In genomic region chr9:120049407-120049806, GRCm38 (mm10) we compare ENCODE assay signal across 23 mouse cellular contexts. TPM values are rescaled to one million over a fixed set of nuclear protein-coding genes. Genes with fewer than 3 reads are reported as not detected.
DNase-seq lines count a peak whose midpoint lies in the region; ATAC-seq and TF ChIP-seq lines count a peak whose summit lies in the region.
"Had no signal": no experiment of that assay in that cellular context is flagged by ENCODE, and none has a peak within 500 bp of the region (broad histone marks: within the 10 kb centered on the region; RNA-seq: fewer than 3 reads in every experiment).

No protein-coding gene starts in this region.

- CTCF ChIA-PET in Patski (lab: Charles Lee), result interaction anchor here (2.7 kb wide), 1 partner anchor 24 kb away, joined by 8 read pairs; no protein-coding TSS in a partner anchor

- no peak for TF ChIP-seq CTCF in Patski (IDR thresholded peaks at IDR 0.05)

- H3K36me3 ChIP-seq in embryonic facial prominence, embryonic 10.5 days (replicated peaks), result no peaks in the 10 kb centered on the region
- H3K36me3 ChIP-seq: liver, embryonic 15.5 days; midbrain, embryonic 12.5 days had no signal

- WGBS in embryonic facial prominence, embryonic 10.5 days, result 84% methylated on average over 3 of the region's 3 CpGs

- H3K27ac ChIP-seq in embryonic facial prominence, embryonic 10.5 days (replicated peaks), result no peak overlapping the region
- H3K27ac ChIP-seq: liver, embryonic 15.5 days; midbrain, embryonic 12.5 days had no signal

- POLR2A ChIA-PET in Patski (lab: Charles Lee), result interaction anchor here (0.6 kb wide), 1 partner anchor 57 kb away, joined by 4 read pairs; no protein-coding TSS in a partner anchor

- H3K9me3 ChIP-seq in embryonic facial prominence, embryonic 10.5 days, result no peaks in the 10 kb centered on the region
- H3K9me3 ChIP-seq: liver, embryonic 15.5 days; midbrain, embryonic 12.5 days had no signal

- peak; percentile 76 for DNase-seq in adrenal gland, adult 2 months
- DNase-seq in adrenal gland, postnatal 25 days, result no peak
- DNase-seq in 3134 (ENCODE audit: extremely low read depth, insufficient read length, low spot score) (peak; percentile 46), Patski (ENCODE audit: low read depth, low spot score) (peak; percentile 15), MN1 (ENCODE audit: low spot score) (no peak)
- DNase-seq in fibroblast of lung, adult 2 months (ENCODE audit: low read depth), result peak; percentile 67
- DNase-seq in urinary bladder, postnatal 4 days (ENCODE audit: low spot score in 2 of 2), result no peak
- no peak for DNase-seq in embryonic facial prominence, embryonic 10.5 days (ENCODE audit: low spot score)
- DNase-seq: B cell, adult 2 months; cerebellum, postnatal 14 days; forebrain, postnatal 0 days; heart, postnatal 36 days; kidney, adult 8-10 months; kidney, postnatal 25 days; thymus, postnatal 36 days had no signal

- in situ Hi-C loops in Patski (cut with MboI; ENCODE audit: low pct_unique_long_range_greater_than_20kb), result no loop called here

- no peak overlapping the region for H3K4me3 ChIP-seq in embryonic facial prominence, embryonic 10.5 days
- H3K4me3 ChIP-seq: liver, embryonic 15.5 days; midbrain, embryonic 12.5 days had no signal

- ATAC-seq in Patski, result no peak
- ATAC-seq: forebrain, postnatal 0 days; inflammation-experienced regulatory T-cells, adult 6 months had no signal

- no peaks in the 10 kb centered on the region for H3K27me3 ChIP-seq in Patski
- H3K27me3 ChIP-seq in embryonic facial prominence, embryonic 10.5 days (replicated peaks; ENCODE audit: low read depth, poor library complexity, severe bottlenecking), result no peaks in the 10 kb centered on the region
- H3K27me3 ChIP-seq: liver, embryonic 15.5 days; midbrain, embryonic 12.5 days had no signal

- no peaks in the 10 kb centered on the region for H3K4me1 ChIP-seq in embryonic facial prominence, embryonic 10.5 days
- H3K4me1 ChIP-seq: midbrain, embryonic 12.5 days had no signal

RNA-seq across cellular contexts. Expression of gene Cx3cr1, which starts 20.3 kb away (rescaled TPM):
- total RNA-seq in adrenal gland, adult 2 months (2021), result 10 to 100 TPM in 1 of 2 experiments, 1 to 10 TPM in 1; 3.5 to 10.8 TPM
- 11.8 and 12.5 TPM in 2 replicates for polyA plus RNA-seq in adrenal gland, adult 2 months (2012; rRNA removed)
- 4.3 and 5.9 TPM in 2 replicates for total RNA-seq in adrenal gland, postnatal 25 days (2021)
- not detected for polyA plus RNA-seq in Patski (2021)
- polyA plus RNA-seq in embryonic facial prominence, embryonic 10.5 days (2016; fragmentation: Nextera tagmentation; extraction: Ambion mirVana), result 5.3 and 6.1 TPM in 2 replicates

RNA-seq across cellular contexts. Expression of gene Xirp1, which starts 26.0 kb away (rescaled TPM):
- total RNA-seq in adrenal gland, adult 2 months (2021), result under 1 TPM; 0.37 to 0.48 TPM
- polyA plus RNA-seq in adrenal gland, adult 2 months (2012; rRNA removed), result 0.03 and 0.04 TPM in 2 replicates
- total RNA-seq in adrenal gland, postnatal 25 days (2021), result 0.12 TPM in 1 of 2 replicates, not detected in the other
- 0.04 TPM for polyA plus RNA-seq in Patski (2021)
- polyA plus RNA-seq in embryonic facial prominence, embryonic 10.5 days (2016; fragmentation: Nextera tagmentation; extraction: Ambion mirVana), result 0.04 and 0.38 TPM in 2 replicates
- total RNA-seq: forebrain, postnatal 0 days; neutrophil, adult 5-6 weeks had no signal
- polyA plus RNA-seq: forebrain, postnatal 0 days; inflammation-experienced regulatory T-cells, adult 6 months; limb, embryonic 11.5 days; midbrain, embryonic 12.5 days had no signal

RNA-seq across cellular contexts. Expression of gene Ccr8, which starts 42.5 kb away (rescaled TPM):
- not detected for total RNA-seq in adrenal gland, adult 2 months (2021)
- polyA plus RNA-seq in adrenal gland, adult 2 months (2012; rRNA removed), result not detected in 2 replicates
- total RNA-seq in adrenal gland, postnatal 25 days (2021), result not detected in 2 replicates
- not detected for polyA plus RNA-seq in Patski (2021)
- polyA plus RNA-seq in embryonic facial prominence, embryonic 10.5 days (2016; fragmentation: Nextera tagmentation; extraction: Ambion mirVana), result not detected in 2 replicates
- total RNA-seq: forebrain, postnatal 0 days; gastrocnemius, adult 8-10 months; heart, postnatal 36 days; left cerebral cortex, adult 8-10 months; neutrophil, adult 5-6 weeks had no signal
- polyA plus RNA-seq: forebrain, postnatal 0 days; heart, embryonic 11.5 days; limb, embryonic 11.5 days; midbrain, embryonic 12.5 days had no signal

Comparison
In these comparisons a context has a peak if more than half of its experiments do, and no peak if none do; other contexts are left out.
1. DNase-seq: peak in adrenal gland, adult 2 months (single experiment), 3134 (single experiment), Patski (single experiment) and fibroblast of lung, adult 2 months (single experiment); none in adrenal gland, postnatal 25 days (single experiment), urinary bladder, postnatal 4 days (0 of 2), MN1 (single experiment) and embryonic facial prominence, embryonic 10.5 days (single experiment).